Mouse (Mus musculus): ENCODE measurements around the gene Apoo.
"Not testable (repeated sequence)": the region's sequence is repeated elsewhere in the genome, so short reads cannot be mapped to it uniquely, and the experiment has no call there.

Gene Apoo

GRCm38 (mm10) chrX:94366670-94367241, at the start of gene Apoo, which contains the start of gene Fam90a1b:
Gene Apoo (plus strand): TSS chrX:94367117.
Gene Fam90a1b (minus strand): TSS chrX:94366777.
- DNase-seq (ENCODE audit: low read depth, low spot score) = peak; percentile 95

GRCm38 (mm10) chrX:94321036-94321902, 45.6 kb upstream of the Apoo start:
- DNase-seq (ENCODE audit: low read depth, low spot score) = no peak

DNA sequence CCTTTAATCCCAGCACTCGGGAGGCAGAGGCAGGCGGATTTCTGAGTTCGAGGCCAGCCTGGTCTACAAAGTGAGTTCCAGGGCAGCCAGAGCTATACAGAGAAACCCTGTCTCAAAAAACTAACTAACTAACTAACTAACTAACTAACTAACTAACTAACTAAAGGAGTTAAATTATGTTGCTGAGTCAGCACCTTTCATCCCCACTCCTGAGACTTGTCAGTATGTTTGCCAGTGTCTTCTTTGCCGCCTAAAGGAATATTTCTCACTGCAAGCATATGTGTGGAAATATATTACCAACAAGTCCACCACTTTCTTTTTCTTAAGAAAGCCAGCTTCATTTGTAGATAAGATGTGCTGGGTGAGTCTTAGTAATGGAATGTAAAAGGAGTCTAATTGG, 23.3 kb upstream of the Apoo start:
- DNase-seq (ENCODE audit: low read depth, low spot score) = not testable (repeated sequence)

GRCm38 (mm10) chrX:94365381-94365925, 1.5 kb upstream of the Apoo start:
- no peak for DNase-seq (ENCODE audit: low read depth, low spot score)

- no peak for DNase-seq (ENCODE audit: low read depth, low spot score)
These were observed 888 bp upstream of the Apoo start for GRCm38 (mm10) chrX:94366029-94366428.

DNA sequence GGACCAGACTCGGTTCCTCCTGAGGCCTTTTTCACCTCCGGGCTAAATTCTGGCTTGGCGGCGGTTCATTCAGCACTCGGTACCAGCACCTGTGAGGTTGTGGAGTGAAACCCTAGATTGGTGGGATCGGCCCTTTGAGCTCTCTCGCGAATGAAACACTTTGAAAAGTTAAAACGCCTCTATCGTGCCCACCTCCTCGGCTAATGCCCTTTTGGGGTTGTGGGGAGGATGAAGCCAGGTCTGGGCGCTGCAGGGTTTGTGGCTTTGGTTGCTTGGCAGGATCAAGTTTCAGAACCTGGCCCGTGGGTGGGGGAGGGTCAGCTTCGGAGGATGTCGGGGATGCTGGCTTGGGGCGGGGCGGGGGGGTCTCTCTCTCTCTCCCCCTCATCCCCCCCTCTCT, 331 bp downstream of the Apoo start:
- peak; percentile 20 for DNase-seq (ENCODE audit: low read depth, low spot score)

DNA sequence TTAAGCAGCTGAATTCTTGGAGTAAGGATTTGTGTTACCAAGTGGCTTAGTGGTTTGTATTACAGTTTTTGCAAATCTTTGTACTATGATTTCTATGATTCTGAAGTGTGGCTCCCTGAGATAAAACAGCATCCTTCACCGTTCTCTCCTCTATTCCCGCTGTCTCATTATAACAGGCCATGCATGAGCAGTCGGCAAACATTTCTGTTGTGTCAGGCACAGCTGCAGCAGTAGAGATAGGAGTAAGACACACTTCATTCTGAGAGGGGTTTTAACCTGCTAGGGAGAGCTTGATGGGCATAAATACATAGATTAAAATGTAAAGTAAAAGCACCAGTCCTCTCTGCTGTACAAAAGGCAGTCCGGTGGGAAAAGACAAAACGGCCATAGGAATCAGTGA, 11.8 kb downstream of the Apoo start:
- DNase-seq (ENCODE audit: low read depth, low spot score) = no peak

DNA sequence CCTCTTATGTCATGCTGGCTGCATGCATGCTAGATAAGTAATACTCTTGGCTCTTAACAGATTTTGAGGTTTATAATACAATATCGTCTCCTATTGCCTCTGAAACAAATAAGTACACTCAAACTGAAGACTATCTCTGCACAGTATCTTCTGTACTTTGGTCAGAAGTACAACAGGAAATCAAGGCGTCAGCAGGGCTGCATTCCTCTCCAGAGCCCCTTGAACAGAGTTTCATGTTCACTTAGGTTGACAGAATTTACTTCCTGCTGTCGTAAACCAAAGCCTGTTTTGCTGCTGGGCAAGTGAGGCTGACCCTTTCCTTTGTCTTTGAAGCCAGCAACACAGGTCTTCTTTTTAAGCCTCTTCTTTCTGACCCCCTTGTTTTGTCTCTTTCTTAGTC, 42.1 kb downstream of the Apoo start:
- no peak for DNase-seq (ENCODE audit: low read depth, low spot score)

GRCm38 (mm10) chrX:94420210-94420609, 53.3 kb downstream of the Apoo start:
- DNase-seq (ENCODE audit: low read depth, low spot score) = no peak

DNA sequence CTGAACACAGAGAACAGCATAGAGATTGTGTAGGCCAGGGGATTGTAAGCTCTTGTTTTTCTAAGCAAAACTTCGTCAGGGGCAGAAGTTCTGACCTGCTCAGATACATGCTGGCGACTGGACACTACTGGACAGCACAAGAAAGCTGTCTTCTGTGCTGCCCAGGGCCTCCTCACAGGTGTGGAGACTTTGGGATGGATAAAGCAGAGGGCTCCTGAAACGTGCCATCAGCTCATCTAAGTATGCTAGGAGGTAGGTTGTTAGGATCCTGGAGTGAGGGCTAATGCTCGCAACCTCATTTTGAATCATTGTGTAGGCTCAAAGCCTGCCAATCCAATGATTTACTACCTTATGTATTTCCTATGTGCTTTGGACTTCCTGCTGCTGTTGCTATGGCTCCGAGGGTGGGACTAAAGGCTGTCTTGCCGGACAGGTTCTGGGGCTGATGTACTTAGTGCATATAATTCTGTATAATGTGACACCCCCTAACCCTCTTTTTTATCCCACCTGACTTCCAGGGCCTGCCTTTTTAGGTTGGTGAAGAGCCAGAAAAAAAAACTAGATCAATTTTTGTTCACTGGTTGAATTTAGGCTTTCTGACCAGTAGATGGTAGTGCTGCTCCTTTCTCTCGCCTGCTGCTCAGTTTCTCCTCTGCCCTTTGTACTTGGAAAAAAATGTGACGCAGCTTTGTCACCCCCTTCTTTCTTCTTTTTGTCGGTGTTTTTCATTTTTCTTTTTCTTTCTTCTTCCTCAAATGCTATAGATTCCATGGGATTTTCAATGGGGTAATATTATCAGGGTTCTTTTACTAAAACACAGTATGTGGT, 64.8 kb downstream of the Apoo start:
- DNase-seq (ENCODE audit: low read depth, low spot score) = peak; percentile 14

DNA sequence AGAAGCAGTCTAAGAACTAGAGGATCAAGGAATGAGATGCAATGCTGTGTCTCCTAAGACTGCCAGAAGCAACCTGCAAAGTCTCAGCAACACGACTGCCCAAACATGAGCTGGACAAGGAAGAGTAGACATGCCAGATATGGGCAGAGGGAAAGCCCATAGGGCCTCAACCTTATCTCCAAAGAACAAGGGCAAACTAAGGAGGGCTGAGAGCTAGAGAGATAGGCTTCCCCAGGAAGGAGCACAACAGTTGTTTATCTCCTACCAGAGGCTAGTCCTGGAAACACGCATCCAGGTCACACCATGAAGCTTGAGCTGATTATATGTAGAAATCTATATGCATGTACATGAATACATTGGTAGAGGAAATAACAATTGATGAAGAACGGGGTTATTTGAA, 78.5 kb downstream of the Apoo start:
- DNase-seq (ENCODE audit: low read depth, low spot score) = not testable (repeated sequence)

DNA sequence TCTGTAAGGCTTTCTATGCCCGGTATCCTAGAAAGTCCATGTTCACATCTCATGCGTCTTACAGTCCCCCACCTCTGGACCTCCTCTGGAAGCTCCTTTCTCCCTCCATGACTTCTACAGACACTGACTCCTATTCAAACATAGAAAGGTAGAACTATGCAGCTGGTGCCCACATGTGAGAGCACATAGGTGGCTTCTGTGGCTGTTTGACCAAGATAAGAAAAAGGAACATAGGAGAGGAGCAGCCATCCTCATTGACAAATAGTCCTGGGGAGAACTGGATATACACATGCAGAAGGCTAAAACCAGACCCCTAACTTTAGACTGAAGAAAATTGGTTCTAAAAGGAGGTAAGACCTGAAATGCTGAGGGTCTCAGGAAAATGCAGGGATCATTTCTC, 79.1 kb downstream of the Apoo start:
- not testable (repeated sequence) for DNase-seq (ENCODE audit: low read depth, low spot score)

- DNase-seq (ENCODE audit: low read depth, low spot score) = not testable (repeated sequence)
These were observed 83.3 kb downstream of the Apoo start for GRCm38 (mm10) chrX:94450047-94450881.

- no peak for DNase-seq (ENCODE audit: low read depth, low spot score)
These were observed 92.4 kb downstream of the Apoo start for GRCm38 (mm10) chrX:94459346-94459745.

DNA sequence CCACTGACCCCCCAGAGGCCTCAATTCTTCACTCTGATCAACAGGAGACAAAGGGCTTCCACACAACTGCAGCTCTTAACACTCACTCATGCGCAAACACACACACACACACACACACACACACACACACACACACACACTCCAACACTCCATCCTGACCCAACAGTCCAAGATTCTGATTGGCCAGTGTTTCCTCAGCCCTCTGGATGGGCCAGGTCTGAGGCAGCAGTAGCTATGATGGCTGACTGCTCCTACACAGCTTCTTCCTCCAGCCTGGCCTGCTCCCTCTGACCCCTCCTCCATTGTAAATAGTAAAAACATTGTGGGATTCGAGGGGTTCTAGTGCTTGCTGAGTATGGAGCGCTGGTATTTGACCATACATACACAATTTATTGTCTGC, 94.6 kb downstream of the Apoo start:
- DNase-seq (ENCODE audit: low read depth, low spot score) = not testable (repeated sequence)

DNA sequence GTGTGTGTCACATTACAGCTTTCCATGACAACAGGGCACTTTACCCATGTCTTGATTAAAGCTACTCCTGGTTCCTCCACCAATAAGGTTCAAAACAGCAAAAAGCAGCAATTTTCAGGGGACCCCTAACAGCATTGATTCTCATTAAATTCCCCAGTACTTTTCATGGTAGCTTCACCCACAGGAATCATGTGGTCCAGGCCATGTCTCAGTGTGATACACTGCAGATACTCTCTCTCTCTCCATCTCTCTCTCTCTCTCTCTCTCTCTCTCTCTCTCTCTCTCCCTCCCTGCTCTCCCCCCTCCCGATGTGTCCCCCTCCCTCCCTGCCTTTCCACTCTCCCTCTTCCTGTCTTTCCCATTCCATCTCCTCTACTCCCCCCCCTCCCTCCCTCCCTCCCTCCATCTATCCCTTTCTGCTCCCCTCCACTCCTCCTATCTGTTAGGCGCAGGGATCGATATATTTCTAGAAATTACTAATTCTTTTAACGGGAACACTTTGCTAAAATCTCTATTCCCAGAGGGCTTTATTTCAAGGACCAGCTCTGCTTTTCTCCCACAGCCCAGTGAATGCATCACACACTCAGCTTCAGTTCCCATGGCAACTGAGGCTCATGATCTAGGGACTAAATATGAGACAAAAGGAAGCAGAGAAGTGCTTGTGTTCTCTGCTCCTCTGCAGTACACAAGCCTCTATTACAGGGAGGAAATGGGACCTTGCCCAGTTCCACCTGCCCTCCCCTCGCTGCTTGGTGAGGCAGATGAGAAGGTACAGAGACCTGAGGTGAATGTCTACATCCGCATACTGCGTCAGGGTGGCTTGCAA, 95.9 kb downstream of the Apoo start:
- DNase-seq (ENCODE audit: low read depth, low spot score) = not testable (repeated sequence)
